Mouse (Mus musculus): Measurements from ENCODE around the gene Uhrf1. TPM values are rescaled to one million over a fixed set of nuclear protein-coding genes. Genes with fewer than 3 reads are reported as not detected.
A peak's percentile ranks its signal among the peaks of the same experiment; 100 is the strongest.

The Uhrf1 gene
- polyA plus RNA-seq, 1 experiment: 30.4 TPM

DNA sequence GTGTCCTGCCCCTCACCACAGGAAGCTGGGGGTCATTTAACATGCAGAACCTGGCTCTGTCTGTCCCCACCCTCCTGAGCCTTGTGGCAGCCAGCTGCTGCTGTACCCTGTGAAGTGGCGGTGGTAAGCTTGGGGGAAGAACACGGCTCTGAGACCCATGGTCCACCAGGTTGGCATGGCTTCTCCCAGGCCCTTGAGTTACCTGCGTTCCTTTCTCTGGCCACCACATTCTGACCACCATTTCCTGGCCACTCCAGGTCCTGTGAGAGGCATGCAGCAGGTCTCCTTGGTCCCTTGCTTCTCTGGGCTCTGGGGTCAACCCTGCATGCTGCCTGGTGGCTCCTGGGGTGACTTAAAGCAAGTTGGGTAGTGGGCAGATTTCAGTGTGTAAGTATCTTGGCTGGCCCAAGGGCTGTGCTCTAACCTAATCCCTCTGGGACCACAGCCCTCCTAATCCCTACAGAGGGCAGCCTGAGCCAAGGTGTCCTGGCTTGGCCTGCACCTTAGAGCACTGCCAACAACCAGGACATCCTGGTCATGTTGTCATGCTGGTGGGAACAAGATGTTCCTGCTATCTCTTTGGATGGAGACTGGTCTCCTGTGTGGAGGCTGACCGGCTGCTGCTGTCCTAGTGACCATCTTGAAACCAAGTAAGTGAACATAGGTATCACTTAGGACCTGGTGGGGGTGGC lies 10.4 kb upstream of the Uhrf1 start, which contains the start of gene Plin3:
Plin3 (minus strand) TSS at position 343 of the 692 bp plus-strand sequence.
- TF ChIP-seq TAL1 (IDR thresholded peaks at IDR 0.05; ENCODE audit: low read length): no peak
- no peak for TF ChIP-seq GATA1 (IDR thresholded peaks at IDR 0.05; ENCODE audit: low read length)
- Histone ChIP-seq H3K4me1 (ENCODE audit: control insufficient read depth) (peaks cover 52% of the 10 kb centered on the region), H3K9me3 (ENCODE audit: control insufficient read depth, low read length) (no peaks in the 10 kb centered on the region), H3K4me3 (replicated peaks) (peak within 1 kb of the TSS; percentile 66), H3K27me3 (ENCODE audit: control insufficient read depth) (peaks cover under 1% of the 10 kb centered on the region), H3K36me3 (ENCODE audit: control insufficient read depth) (no peaks in the 10 kb centered on the region)

DNA sequence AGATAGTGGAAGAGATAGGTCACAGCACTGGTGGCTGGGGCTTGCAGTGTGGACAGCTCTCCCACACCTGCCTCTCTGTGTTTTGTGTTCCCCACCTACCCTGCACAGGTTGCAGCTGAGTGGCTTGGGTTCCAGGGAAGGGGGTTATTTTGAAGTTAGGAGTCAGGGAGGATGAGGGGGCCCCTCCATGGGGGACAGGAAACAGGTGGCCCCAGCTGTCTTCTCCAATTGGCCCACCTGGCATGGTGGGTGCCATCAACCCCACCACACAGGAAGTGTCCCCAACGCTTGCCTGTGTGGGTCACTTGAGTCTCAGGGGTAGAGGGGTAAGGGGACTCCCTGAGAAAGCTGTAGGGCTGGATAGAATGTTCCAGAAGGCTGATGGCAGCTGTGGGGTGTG lies 9.8 kb upstream of the Uhrf1 start:
- no peaks in the 10 kb centered on the region for H3K9me3 ChIP-seq (ENCODE audit: control insufficient read depth, low read length)
- H3K36me3 ChIP-seq (ENCODE audit: control insufficient read depth): no peaks in the 10 kb centered on the region
- H3K4me1 ChIP-seq (ENCODE audit: control insufficient read depth): peaks cover 48% of the 10 kb centered on the region
- TF ChIP-seq GATA1 (IDR thresholded peaks at IDR 0.05; ENCODE audit: low read length): no peak
- no peak for TF ChIP-seq TAL1 (IDR thresholded peaks at IDR 0.05; ENCODE audit: low read length)
- peaks cover 2% of the 10 kb centered on the region for H3K27me3 ChIP-seq (ENCODE audit: control insufficient read depth)
- H3K4me3 ChIP-seq (replicated peaks): no peak overlapping the region

DNA sequence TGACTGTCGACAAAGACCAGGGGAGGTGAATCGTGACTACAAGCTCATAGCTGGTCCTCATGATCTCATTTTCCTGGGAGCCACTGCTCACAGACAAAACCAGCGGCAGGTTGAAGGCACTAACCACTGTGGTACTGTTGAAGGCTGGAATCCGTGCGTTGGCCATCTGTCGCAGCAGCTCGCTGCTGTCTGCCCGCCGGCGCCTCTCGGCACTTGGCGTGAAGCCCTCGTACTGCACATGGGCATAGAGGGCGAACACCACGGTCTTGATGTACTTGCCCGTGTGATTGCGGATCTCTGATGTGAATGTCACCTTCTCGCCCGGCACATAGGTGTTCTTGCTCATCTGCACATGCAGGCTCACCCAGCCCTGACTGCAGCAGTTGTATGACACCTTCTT lies 8.9 kb upstream of the Uhrf1 start:
- Histone ChIP-seq H3K27me3 (ENCODE audit: control insufficient read depth) (peaks cover 6% of the 10 kb centered on the region), H3K4me1 (ENCODE audit: control insufficient read depth) (peaks cover 38% of the 10 kb centered on the region), H3K4me3 (replicated peaks) (no peak overlapping the region), H3K9me3 (ENCODE audit: control insufficient read depth, low read length) (no peaks in the 10 kb centered on the region), H3K36me3 (ENCODE audit: control insufficient read depth) (no peaks in the 10 kb centered on the region)
- TF ChIP-seq GATA1 (IDR thresholded peaks at IDR 0.05; ENCODE audit: low read length) (no peak), TAL1 (IDR thresholded peaks at IDR 0.05; ENCODE audit: low read length) (no peak)

DNA sequence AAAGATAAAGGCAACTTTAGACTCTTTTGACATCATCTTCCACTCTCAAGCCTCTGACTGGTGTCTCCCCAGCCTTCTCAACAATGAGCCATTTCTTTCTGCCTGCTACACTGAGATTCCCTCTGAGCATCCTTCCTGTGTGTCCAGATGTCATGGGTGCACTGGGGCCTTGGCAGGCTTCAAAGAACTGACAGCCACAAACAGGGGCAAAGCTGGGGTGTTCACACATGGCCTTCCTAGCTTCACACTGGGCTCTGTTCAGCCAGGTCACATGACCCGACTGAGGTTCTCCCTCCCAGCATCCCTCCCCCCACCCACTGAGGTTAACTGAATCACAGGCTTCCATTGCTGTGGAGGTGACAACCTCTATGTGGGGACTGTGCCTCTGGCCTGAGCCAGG lies 6.9 kb upstream of the Uhrf1 start:
- Histone ChIP-seq H3K27me3 (ENCODE audit: control insufficient read depth) (peaks cover 10% of the 10 kb centered on the region), H3K4me3 (replicated peaks) (no peak overlapping the region), H3K36me3 (ENCODE audit: control insufficient read depth) (no peaks in the 10 kb centered on the region), H3K9me3 (ENCODE audit: control insufficient read depth, low read length) (no peaks in the 10 kb centered on the region), H3K4me1 (ENCODE audit: control insufficient read depth) (peaks cover 19% of the 10 kb centered on the region)
- TF ChIP-seq TAL1 (IDR thresholded peaks at IDR 0.05; ENCODE audit: low read length): no peak
- no peak for TF ChIP-seq GATA1 (IDR thresholded peaks at IDR 0.05; ENCODE audit: low read length)

DNA sequence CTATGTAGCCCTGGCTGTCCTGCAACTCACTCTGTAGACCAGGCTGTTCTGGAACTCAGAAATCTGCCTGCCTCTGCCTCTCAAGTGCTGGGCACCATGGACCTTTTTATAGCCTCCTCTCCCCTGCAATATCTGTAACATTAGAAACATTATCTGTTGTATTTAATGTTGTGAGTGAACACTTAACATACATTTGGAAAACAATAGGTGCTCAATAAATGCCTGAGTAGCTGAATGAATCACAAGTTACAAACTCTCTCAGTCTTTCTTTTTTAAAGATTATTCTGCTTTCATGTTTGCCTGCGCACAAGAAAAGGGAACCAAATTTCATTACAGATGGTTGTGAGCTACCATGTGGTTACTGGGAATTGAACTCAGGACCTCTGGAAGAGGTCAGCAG lies 4.9 kb upstream of the Uhrf1 start:
- H3K36me3 ChIP-seq (ENCODE audit: control insufficient read depth): no peaks in the 10 kb centered on the region; the same call in 1 of the 2 replicates
- H3K9me3 ChIP-seq (ENCODE audit: control insufficient read depth, low read length): no peaks in the 10 kb centered on the region
- peaks cover 17% of the 10 kb centered on the region for H3K4me1 ChIP-seq (ENCODE audit: control insufficient read depth)
- H3K27me3 ChIP-seq (ENCODE audit: control insufficient read depth): peaks cover 10% of the 10 kb centered on the region
- H3K4me3 ChIP-seq (replicated peaks): no peak overlapping the region
- no peak for TF ChIP-seq TAL1 (IDR thresholded peaks at IDR 0.05; ENCODE audit: low read length)
- TF ChIP-seq GATA1 (IDR thresholded peaks at IDR 0.05; ENCODE audit: low read length): no peak

DNA sequence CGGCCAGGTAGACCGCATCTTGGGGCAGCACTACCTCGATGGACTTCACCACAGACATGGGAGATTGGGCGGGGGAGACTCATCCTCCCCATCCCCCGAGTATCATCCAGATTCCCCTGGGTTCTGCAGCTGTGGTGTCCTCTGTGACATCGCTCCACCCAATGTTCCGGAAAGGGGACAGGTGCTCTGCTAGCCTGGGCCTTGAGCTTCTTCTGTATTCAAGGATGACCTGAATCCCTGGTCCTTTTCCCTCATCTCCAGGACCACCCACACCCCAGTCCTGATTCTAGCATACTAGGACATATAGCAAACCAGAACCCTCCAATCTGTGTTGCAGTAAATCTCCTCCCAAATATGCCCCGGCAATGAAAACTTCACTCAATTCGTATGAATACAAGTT lies 2.9 kb upstream of the Uhrf1 start, which contains the start of gene Arrdc5:
Arrdc5 (minus strand) TSS at position 101 of the 400 bp plus-strand sequence.
- TF ChIP-seq GATA1 (IDR thresholded peaks at IDR 0.05; ENCODE audit: low read length): no peak
- TF ChIP-seq TAL1 (IDR thresholded peaks at IDR 0.05; ENCODE audit: low read length): no peak
- Histone ChIP-seq H3K9me3 (ENCODE audit: control insufficient read depth, low read length) (no peaks in the 10 kb centered on the region), H3K27me3 (ENCODE audit: control insufficient read depth) (peaks cover 10% of the 10 kb centered on the region), H3K4me3 (replicated peaks) (no peak within 1 kb of the TSS), H3K36me3 (ENCODE audit: control insufficient read depth) (peaks cover 10% of the 10 kb centered on the region), H3K4me1 (ENCODE audit: control insufficient read depth) (peaks cover 31% of the 10 kb centered on the region)

DNA sequence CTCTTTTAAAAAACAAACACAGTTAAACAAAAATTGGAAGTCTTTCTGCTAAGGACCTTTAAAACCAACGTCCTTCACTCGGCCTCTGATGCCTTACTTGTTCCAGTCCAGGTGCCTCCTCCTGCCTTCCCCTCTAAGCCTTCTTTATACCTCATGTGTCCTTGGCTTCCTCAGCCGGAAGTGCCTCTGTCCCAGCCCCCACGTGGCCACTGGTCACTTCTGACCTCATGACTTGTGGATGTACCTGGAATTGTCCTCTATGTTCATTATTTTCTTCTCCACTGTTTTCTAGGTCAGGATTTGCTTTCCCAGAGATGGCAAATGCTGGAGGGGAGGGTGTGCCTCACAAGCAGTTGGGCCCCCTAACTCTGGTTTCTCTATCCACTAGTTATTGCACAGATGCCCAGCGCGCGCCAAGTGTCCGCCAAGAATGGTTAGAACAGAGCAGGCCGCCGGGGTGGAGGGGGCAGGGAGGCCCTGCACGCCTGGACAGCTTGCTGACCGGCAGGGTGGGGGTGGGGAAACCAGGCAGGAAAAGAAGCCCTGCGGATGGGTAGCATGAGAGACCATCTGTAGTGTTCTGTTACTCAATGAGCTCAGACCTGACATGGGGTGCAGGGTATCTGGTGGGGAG lies 641 bp upstream of the Uhrf1 start:
- peaks cover 10% of the 10 kb centered on the region for H3K27me3 ChIP-seq (ENCODE audit: control insufficient read depth)
- TF ChIP-seq GATA1 (IDR thresholded peaks at IDR 0.05; ENCODE audit: low read length): no peak
- no peak for TF ChIP-seq TAL1 (IDR thresholded peaks at IDR 0.05; ENCODE audit: low read length)
- peaks cover 54% of the 10 kb centered on the region for H3K4me1 ChIP-seq (ENCODE audit: control insufficient read depth)
- no peaks in the 10 kb centered on the region for H3K9me3 ChIP-seq (ENCODE audit: control insufficient read depth, low read length)
- peak overlapping the region; percentile 74 for H3K4me3 ChIP-seq (replicated peaks)
- H3K36me3 ChIP-seq (ENCODE audit: control insufficient read depth): peaks cover 33% of the 10 kb centered on the region

DNA sequence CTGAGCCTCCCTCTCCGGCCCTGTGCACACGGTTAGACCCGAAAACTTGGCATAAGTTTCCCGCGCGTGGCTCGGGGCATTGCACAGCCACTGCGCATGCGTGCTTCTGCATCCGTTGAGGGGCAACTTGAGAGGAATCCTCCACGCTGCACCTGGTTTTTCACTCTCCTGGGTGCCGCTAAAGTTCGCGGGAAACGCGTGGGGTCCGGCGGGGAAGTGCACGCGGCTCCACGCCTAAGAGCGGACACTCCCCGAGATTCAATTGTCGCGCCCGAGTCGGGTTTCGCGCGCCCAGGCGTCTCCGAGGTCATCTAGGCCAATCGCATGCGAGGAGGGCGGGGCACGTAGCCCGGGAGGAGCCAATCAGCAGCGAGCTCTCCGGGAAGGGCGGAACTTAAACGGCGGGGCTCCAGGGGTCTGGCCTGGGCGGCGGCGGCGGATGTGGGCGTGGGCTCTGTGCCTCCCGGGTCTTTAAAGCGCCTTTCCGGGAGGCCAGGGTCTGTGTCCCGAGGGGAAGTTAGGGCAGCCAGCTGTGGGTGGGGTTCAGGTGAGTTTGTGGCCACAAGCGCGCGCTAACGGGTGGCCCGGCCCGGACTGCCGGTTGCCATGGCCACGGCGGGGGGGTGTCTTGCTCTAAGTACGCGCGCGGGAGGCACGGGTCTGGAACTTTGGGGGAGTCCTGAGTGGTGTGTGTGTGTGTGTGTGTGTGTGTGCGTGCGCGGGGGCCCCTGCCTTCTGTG lies 896 bp downstream of the Uhrf1 start:
- peaks cover 67% of the 10 kb centered on the region for H3K4me1 ChIP-seq (ENCODE audit: control insufficient read depth)
- peaks cover 48% of the 10 kb centered on the region for H3K36me3 ChIP-seq (ENCODE audit: control insufficient read depth)
- peaks cover 5% of the 10 kb centered on the region for H3K27me3 ChIP-seq (ENCODE audit: control insufficient read depth)
- TF ChIP-seq GATA1 (IDR thresholded peaks at IDR 0.05; ENCODE audit: low read length) (no peak), TAL1 (IDR thresholded peaks at IDR 0.05; ENCODE audit: low read length) (no peak)
- peak overlapping the region; percentile 74 for H3K4me3 ChIP-seq (replicated peaks)
- no peaks in the 10 kb centered on the region for H3K9me3 ChIP-seq (ENCODE audit: control insufficient read depth, low read length)

DNA sequence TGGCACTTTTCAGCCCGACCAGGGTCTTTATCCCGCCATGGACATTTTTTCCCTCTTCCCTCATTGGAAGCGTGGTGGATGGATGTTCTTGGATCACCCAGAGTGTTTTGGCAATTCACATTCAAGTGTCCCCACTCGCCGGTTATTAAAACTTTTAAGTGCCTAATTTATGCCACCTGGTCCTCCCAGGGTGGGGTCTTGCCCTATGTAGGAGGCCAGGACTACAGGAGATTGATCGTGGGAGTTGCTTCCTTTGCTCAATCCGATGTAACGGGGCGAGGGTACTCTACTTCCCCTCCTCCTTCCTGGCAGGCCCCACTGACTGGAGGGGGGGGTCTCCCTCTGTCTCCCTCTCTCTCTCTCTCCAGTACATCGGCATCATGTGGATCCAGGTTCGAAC lies 1.6 kb downstream of the Uhrf1 start:
- H3K36me3 ChIP-seq (ENCODE audit: control insufficient read depth): peaks cover 55% of the 10 kb centered on the region
- peaks cover 72% of the 10 kb centered on the region for H3K4me1 ChIP-seq (ENCODE audit: control insufficient read depth)
- peaks cover 4% of the 10 kb centered on the region; the same call in 1 of the 2 replicates for H3K27me3 ChIP-seq (ENCODE audit: control insufficient read depth)
- no peaks in the 10 kb centered on the region for H3K9me3 ChIP-seq (ENCODE audit: control insufficient read depth, low read length)
- peak overlapping the region; percentile 74 for H3K4me3 ChIP-seq (replicated peaks)
- TF ChIP-seq TAL1 (IDR thresholded peaks at IDR 0.05; ENCODE audit: low read length) (no peak), GATA1 (IDR thresholded peaks at IDR 0.05; ENCODE audit: low read length) (no peak)

Measured in erythroblast, embryonic 14.5 days (primary cell).